Mouse (Mus musculus): ENCODE measurements around the gene Cope. TPM values are rescaled to one million over a fixed set of nuclear protein-coding genes. Genes with fewer than 3 reads are reported as not detected.
A peak's percentile ranks its signal among the peaks of the same experiment; 100 is the strongest.

Cope gene
- total RNA-seq, 2 experiments from 2014 or later: 157 to 174 TPM

DNA sequence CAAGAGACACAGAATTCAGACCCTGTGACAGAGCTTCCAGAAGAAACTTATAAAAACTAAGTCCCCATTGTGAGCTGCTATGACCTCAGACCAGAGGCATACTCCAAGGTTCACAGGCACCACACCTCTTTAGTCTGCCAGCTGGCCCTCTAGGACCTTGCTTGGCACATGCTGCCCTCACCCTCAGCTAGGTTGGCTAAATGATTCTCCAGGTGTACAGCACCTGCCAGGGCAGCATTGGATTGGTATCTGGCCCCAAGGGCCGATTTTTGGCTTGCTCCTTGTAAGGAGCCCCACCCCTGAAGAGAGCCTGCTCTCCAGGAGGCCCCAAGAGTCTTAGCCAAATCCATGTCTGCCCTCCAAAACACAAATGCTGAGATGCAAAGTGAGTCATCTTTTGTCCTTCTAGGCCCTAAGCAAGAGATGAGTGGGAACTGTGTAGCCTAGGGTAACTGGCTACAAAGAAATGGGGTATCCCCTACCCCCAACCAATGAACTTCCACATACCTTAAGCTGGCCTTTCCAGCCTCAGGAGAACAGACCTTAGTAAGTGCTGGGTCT lies 45.6 kb downstream of the Cope start:
- DNase-seq: no peak

DNA sequence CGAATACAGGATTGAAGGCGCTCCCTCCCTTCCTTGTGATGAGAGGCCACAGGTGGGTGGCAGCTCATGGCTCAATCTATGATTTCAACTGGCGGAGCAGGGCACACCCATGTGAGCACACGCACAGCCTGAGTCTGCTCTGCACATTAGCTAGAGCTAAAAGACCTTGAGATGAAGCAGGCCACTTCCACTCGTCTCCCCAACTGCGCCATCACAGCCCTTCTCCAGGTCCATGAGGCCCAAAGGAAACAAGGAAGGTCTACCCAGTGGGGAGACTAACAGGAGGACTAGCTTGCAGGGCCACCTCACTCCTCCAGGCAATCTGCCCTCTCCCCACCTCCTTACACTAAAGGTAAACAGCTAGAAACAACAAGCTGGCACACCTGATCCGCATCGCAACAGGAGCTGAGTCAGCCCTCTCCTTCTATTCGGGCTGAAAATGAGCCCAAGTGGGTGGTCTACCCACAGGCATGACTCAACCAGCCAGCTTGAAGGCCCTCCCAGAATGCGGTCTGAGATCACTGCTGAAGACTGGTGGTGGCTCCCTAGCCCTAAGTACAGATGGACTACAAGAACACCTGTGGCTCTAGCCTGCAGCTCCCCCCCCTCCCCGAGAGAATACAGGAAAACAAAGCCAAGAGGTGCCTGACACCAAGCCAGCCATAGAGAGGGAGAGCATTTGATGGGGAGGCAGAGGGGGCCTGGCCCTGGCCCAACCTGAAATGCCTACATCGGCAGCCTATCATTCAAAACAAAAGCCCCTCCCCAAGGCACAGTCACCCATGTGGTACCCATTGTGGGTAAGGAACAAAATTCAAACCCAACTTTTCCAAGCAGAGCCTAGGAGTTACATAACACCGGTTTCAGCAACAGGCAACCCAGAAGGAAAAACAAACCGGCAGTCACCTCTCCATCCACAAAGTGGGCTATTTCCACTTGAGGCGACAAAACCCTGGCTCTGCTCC lies 49.0 kb downstream of the Cope start:
- DNase-seq: no peak

DNA sequence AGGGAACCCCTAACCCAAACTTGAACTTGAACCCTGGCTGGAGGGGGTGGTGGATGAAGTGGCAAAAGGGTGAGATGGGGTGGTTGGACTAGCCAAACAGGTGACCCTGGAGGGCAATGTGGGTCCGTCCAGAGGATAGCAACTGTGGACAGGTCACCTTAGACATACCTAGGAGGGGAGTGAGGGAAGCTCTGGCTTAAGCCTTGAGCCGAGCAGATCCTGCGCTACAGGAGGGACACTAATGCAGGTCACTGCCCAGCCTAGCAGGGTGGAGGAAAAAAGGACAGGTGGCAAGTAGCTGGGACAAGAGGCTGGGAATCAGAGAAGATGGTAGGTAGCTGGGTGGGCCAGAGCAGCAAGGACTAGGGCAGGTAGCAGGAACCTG lies 49.7 kb downstream of the Cope start:
- no peak for DNase-seq

DNA sequence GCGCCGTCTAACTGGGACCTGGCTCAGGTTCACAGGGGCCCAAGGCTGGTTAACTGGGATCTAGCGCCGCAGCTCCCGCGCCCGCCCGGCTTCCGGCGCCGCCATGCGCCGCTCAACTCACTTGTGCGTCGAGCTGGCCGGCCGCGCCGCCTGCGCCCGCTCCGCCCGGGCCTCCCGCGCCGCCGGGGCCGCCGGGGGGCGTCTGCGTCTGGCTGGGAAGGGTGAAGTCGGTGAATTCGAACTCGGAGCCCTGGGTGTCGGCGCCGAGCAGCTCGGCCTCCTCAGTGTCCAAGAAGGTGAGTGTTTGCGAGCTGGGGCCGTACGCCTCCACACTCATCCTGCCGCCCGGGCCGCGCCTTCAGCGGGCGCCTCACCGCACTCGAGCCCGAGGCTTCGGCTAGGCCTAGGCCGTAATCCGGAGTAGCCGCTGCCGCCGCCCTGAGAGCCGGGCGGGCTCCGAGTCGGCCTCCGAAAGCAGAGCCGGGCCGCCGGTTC lies 50.4 kb downstream of the Cope start:
- DNase-seq: peak in 1 of 2 experiments; percentile 44

DNA sequence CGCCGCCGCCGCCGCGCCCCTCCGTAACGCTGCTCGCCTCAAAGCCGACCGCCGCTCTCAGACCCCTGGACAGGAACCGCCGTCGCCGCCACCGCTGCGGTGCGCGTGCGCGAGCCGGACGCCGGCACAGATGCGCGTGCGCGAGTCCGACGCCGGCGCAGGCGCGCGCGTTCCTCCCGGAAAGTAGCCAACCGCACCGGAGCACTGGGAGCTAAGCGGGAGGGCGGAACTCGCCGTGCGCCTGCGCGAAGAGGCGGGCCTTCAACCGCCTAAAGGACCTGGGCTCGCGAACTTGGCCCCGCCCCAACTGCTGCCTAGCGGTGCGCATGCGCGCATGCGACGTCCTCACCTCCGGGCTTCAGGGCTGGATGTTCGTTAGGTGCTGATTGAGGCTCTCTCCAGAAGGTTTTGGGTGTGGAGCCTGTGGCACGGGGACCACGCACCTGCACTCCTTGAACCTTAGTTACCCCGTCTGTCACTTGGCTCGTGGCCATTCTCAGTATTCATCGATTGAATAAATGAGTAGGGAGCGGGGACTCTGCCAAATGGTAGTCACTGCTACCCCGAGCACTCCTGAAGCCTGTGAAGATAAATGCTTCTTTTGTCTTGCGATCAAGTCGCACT lies 51.0 kb downstream of the Cope start, which contains the start of gene Upf1:
Gene Upf1, minus strand, starts transcription at position 85 of the 624 bp plus-strand sequence.
- DNase-seq: peak; percentile 99

DNA sequence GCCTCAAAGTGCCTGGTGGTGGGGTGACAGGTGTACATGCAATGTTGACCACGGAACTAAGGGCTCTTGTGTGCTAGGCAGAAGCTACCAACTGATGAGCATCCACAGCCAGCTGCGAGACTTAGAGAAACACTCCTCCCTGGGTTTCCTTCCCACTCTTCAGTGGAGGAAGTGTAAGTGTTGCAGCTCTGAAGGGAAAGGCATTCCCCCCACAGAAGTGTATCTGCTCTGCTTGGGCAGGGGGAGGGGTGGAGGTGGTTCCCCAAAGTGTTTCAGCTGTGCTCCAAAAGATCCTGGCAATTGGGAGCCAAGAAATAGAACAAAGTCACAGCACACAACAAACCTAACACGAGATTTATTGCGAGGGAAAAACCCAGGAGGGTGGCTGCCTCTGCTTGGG lies 51.7 kb downstream of the Cope start:
- DNase-seq: no peak

DNA sequence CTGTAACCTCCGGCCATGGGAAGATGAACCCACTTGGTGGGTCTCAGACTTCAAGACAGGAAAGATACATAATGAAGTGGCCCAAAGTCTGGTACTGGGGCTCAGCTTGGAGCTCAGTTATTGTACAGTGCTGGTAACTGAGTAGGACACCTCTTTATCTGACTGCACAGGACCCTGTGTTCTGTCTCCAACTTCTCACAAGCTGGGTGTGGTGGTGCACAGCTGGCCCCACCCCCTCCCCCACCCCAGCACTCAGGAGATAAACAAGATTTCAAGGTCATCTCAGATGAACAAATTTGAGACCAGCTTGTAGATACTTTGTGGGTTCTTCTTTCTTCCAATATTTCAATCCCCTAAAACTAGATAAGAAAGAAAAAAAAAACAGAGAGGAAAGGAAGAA lies 53.8 kb downstream of the Cope start:
- no peak for DNase-seq

DNA sequence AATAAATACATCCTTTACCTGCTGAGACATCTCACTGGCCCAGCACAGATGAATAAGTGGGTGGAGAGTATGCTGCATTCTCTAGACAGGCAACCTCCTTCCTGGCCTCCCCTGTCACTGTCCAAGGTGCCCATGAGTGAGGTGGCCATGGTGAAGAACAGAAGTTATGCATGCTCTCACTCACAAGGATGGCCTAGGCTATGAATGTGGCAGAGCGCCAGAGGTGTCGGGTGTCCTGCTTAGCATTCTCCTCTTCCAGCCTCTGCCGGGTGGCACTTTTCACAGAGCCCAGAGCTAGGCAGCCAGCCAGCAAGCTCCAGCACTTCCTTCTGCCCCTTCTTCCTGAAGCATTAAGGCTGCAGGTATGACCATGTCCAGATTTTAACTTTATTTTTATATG lies 57.1 kb downstream of the Cope start:
- no peak for DNase-seq

DNA sequence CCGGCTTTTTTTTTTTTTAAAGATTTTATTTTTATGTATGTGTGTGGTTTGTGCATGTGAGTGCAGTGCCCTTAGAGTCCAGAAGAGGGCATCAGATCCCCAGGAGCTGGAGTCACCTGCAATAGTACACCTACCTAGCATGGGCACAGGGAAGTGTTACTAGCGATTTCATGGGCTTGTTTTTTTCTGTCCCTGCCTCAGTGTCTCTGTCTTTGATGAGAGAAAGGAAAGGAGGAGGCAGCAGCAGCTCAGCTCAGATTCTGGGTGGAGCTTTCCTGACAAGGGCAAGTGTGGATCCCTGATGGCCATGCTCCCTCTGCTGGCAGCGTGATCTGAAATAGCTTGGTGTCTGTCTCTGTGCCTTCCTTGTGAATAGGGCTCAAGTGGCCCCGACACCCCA lies 58.5 kb downstream of the Cope start:
- DNase-seq: no peak

DNA sequence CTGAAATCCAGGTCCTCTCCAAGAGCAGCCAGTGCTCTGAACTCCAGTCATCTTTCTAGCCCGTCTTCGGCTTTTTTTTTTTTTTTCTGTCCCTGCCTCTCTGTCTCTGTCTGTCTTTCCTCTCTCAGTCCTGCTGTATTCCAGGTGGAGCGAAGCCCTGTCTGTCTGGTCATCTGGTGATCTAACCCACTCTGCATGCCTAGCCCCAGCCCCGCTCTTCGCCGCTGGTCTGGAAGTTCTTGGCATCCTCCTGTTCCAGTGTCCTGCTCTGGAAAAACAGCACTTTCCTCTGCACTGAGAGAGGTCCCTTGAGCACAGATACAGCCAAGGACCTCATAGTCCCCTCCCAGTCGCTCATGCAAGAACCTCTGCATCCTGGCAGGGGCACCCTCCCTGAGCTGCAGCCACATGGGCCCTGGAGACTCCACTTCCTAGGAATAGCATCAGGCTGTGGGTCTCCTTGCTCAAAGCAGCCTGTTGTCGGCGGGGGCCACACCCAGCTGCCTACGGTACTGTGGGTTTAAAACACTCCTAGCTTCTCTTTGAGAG lies 59.2 kb downstream of the Cope start:
- peak in 1 of 2 experiments; percentile 51 for DNase-seq

Other genes starting within 250 kb of the Cope start
- 1 to 10 TPM in 1 of 2 experiments, under 1 TPM in 1; 0.52 to 1.4 TPM for gene Tm6sf2, start 229.6 kb upstream of the Cope start, total RNA-seq (2021)
- gene Hapln4, start 219.1 kb upstream of the Cope start, total RNA-seq (2021): under 1 TPM in 1 of 2 experiments, not detected in 1; 0.08 TPM
- gene Ncan, start 181.6 kb upstream of the Cope start, total RNA-seq (2021): under 1 TPM in 1 of 2 experiments, not detected in 1; 0.03 TPM
- 1 to 10 TPM; 7.5 to 7.9 TPM for gene Nr2c2ap, start 171.2 kb upstream of the Cope start, total RNA-seq (2021)
- gene Rfxank, start 163.4 kb upstream of the Cope start, total RNA-seq (2021): 10 to 100 TPM; 19.8 to 19.9 TPM
- 10 to 100 TPM; 17.6 to 28.5 TPM for gene Borcs8, start 163.0 kb upstream of the Cope start, total RNA-seq (2021)
- under 1 TPM in 1 of 2 experiments, not detected in 1; 0.31 TPM for gene Mef2b, start 162.8 kb upstream of the Cope start, total RNA-seq (2021)
- gene Tmem161a, start 130.2 kb upstream of the Cope start, total RNA-seq (2021): 100 to 1,000 TPM in 1 of 2 experiments, 10 to 100 TPM in 1; 90.1 to 101 TPM
- 10 to 100 TPM; 53.5 to 54.8 TPM for gene Slc25a42, start 90.2 kb upstream of the Cope start, total RNA-seq (2021)
- 10 to 100 TPM; 37.3 to 39.1 TPM for gene Sugp2, start 68.3 kb upstream of the Cope start, total RNA-seq (2021)
- 1 to 10 TPM; 6.8 to 7.8 TPM for gene Armc6, start 68.1 kb upstream of the Cope start, total RNA-seq (2021)
- 1 to 10 TPM; 7.7 to 8.4 TPM for gene Homer3, start 19.7 kb upstream of the Cope start, total RNA-seq (2021)
- gene Ddx49, start within 50 bp of the Cope start, total RNA-seq (2021): 10 to 100 TPM; 27.4 to 34.6 TPM
- under 1 TPM; 0.55 to 0.57 TPM for gene Cers1, start 13.3 kb downstream of the Cope start, total RNA-seq (2021)
- gene Gdf1, start 27.3 kb downstream of the Cope start, total RNA-seq (2021): under 1 TPM in 1 of 2 experiments, not detected in 1; 0.28 TPM
- 10 to 100 TPM; 46.1 to 46.8 TPM for gene Upf1, start 50.8 kb downstream of the Cope start, total RNA-seq (2021)
- 1 to 10 TPM; 5.1 to 6.6 TPM for gene Comp, start 71.0 kb downstream of the Cope start, total RNA-seq (2021)
- 1 to 10 TPM; 7.8 to 9.0 TPM for gene Crtc1, start 137.1 kb downstream of the Cope start, total RNA-seq (2021)
- gene Klhl26, start 174.4 kb downstream of the Cope start, total RNA-seq (2021): 1 to 10 TPM; 8.4 to 9.7 TPM
- not detected for gene Tmem59l, start 184.8 kb downstream of the Cope start, total RNA-seq (2021)
- gene Crlf1, start 190.6 kb downstream of the Cope start, total RNA-seq (2021): under 1 TPM; 0.20 to 0.62 TPM
- gene Rex1bd, start 204.2 kb downstream of the Cope start, total RNA-seq (2021): 100 to 1,000 TPM; 113 to 128 TPM
- gene Uba52, start 208.3 kb downstream of the Cope start, total RNA-seq (2021): 1,000 to 10,000 TPM; 1,328 to 1,514 TPM
- gene Fkbp8, start 225.2 kb downstream of the Cope start, total RNA-seq (2021): 100 to 1,000 TPM; 120 to 129 TPM
- 100 to 1,000 TPM in 1 of 2 experiments, 10 to 100 TPM in 1; 92.4 to 107 TPM for gene Kxd1, start 225.4 kb downstream of the Cope start, total RNA-seq (2021)
- 10 to 100 TPM; 10.9 to 12.0 TPM for gene Ell, start 236.9 kb downstream of the Cope start, total RNA-seq (2021)